Mouse (Mus musculus): ENCODE results near the gene Klf12. TPM values are rescaled to one million over a fixed set of nuclear protein-coding genes. Genes with fewer than 3 reads are reported as not detected.

Gene Klf12
- polyA plus RNA-seq, 1 experiment from 2014 or later, result 49.1 TPM

GRCm38 (mm10) chr14:100069543-100070090 is 214.9 kb downstream of the Klf12 start:
- no peak overlapping the region for H3K9ac ChIP-seq
- H3K4me3 ChIP-seq, result no peak overlapping the region
- H3K27me3 ChIP-seq, result no peaks in the 10 kb centered on the region
- 58% methylated on average over 2 of the region's 2 CpGs for WGBS
- no peak for ATAC-seq (ENCODE audit: low FRiP score, low read depth)
- H3K4me1 ChIP-seq (replicated peaks), result 0 out of 2 replicates have a peak, but pooled peaks cover 6% of the 10 kb centered on the region
- no peaks in the 10 kb centered on the region for H3K9me3 ChIP-seq
- no peak overlapping the region for H3K27ac ChIP-seq (replicated peaks)
- no peak overlapping the region for H3K4me2 ChIP-seq
- no peaks in the 10 kb centered on the region for H3K36me3 ChIP-seq

DNA sequence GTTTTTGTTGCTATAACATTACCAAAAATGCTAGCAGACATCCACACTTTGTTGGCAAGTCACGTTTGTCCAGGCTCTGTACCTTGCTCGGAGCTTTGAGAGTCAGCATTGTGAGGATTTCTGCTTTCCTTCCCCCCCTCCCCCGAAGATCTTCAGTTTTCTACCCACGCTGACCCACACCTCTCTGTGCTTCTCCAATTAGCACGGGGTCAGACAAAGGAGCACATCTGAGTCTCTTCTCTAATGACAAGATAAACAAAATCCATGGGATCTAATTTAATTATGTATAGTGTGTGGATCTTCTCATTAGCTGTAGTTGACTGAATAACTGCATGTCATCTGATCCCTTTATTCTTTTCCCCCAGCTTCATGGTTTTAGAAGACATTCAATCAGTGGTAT is 215.8 kb downstream of the Klf12 start:
- H3K36me3 ChIP-seq, result no peaks in the 10 kb centered on the region
- no peaks in the 10 kb centered on the region for H3K9me3 ChIP-seq
- WGBS, result 27% methylated on average over 5 of the region's 5 CpGs
- no peak for ATAC-seq (ENCODE audit: low FRiP score, low read depth)
- no peak overlapping the region for H3K9ac ChIP-seq
- no peak overlapping the region for H3K4me3 ChIP-seq
- 0 out of 2 replicates have a peak, but pooled peaks cover 6% of the 10 kb centered on the region for H3K4me1 ChIP-seq (replicated peaks)
- no peak overlapping the region for H3K27ac ChIP-seq (replicated peaks)
- no peak overlapping the region for H3K4me2 ChIP-seq
- no peaks in the 10 kb centered on the region for H3K27me3 ChIP-seq

DNA sequence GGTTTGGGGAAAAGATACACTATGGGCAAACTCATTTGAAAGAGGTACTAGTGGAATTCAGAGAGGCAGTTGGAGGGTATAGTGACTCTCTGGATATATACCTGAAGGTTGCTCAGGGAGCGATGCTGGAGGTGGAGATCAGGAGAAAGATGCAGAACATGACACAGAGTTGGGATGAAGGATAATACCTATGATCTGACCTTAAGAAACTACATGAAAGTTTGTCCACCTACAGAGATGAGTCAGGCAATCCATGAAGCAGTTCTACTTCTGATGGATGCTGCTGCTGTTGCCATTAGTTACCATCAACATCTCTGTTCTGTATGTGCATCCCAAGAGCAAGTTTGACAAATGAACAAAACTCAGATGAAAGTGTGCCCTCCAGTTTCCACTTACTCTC is 222.0 kb downstream of the Klf12 start:
- Histone ChIP-seq H3K27me3 (no peaks in the 10 kb centered on the region), H3K4me1 (replicated peaks) (no peaks in the 10 kb centered on the region), H3K4me3 (no peak overlapping the region), H3K36me3 (0 out of 2 replicates have a peak, but pooled peaks cover 3% of the 10 kb centered on the region), H3K9ac (no peak overlapping the region), H3K27ac (replicated peaks) (no peak overlapping the region), H3K9me3 (no peaks in the 10 kb centered on the region), H3K4me2 (no peak overlapping the region)
- no peak for ATAC-seq (ENCODE audit: low FRiP score, low read depth)
- WGBS, result 94% methylated on average over 1 of the region's 1 CpGs

- no peaks in the 10 kb centered on the region for H3K4me1 ChIP-seq (replicated peaks)
- no peak overlapping the region for H3K27ac ChIP-seq (replicated peaks)
- no peak overlapping the region for H3K4me2 ChIP-seq
- no peaks in the 10 kb centered on the region for H3K9me3 ChIP-seq
- H3K4me3 ChIP-seq, result no peak overlapping the region
- H3K36me3 ChIP-seq, result no peaks in the 10 kb centered on the region
- H3K27me3 ChIP-seq, result no peaks in the 10 kb centered on the region
- ATAC-seq (ENCODE audit: low FRiP score, low read depth), result no peak
- WGBS, result 81% methylated on average over 2 of the region's 2 CpGs
- no peak overlapping the region for H3K9ac ChIP-seq
Measured at GRCm38 (mm10) chr14:100054150-100054549, 230.3 kb downstream of the Klf12 start.

GRCm38 (mm10) chr14:100053456-100053855 is 231.0 kb downstream of the Klf12 start:
- Histone ChIP-seq H3K4me3 (no peak overlapping the region), H3K27ac (replicated peaks) (no peak overlapping the region), H3K36me3 (no peaks in the 10 kb centered on the region), H3K4me2 (no peak overlapping the region), H3K27me3 (no peaks in the 10 kb centered on the region), H3K4me1 (replicated peaks) (no peaks in the 10 kb centered on the region), H3K9me3 (no peaks in the 10 kb centered on the region), H3K9ac (no peak overlapping the region)
- WGBS, result 94% methylated on average over 4 of the region's 4 CpGs
- no peak for ATAC-seq (ENCODE audit: low FRiP score, low read depth)

DNA sequence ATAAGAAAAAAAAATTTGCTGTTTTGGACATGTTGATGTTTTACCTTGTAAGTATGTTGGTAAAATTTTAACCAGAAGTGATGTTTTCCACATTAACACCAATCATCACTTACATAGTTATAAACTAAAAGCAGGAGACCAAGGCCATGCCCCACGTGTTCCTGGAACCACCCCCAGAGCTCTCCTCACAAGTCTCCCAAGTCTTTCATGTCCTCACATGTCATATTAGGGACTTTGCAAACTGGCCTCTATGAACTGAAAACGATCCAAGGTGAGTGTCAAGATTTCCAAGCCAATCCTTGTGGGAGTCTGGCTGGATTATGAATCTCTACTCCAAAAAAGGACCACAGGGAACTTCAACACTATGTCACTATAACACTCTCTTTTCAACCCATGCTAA is 231.6 kb downstream of the Klf12 start:
- H3K4me3 ChIP-seq, result no peak overlapping the region
- H3K27me3 ChIP-seq, result no peaks in the 10 kb centered on the region
- no peak overlapping the region for H3K4me2 ChIP-seq
- 91% methylated on average over 2 of the region's 2 CpGs for WGBS
- no peaks in the 10 kb centered on the region for H3K4me1 ChIP-seq (replicated peaks)
- H3K27ac ChIP-seq (replicated peaks), result no peak overlapping the region
- ATAC-seq (ENCODE audit: low FRiP score, low read depth), result no peak
- no peaks in the 10 kb centered on the region for H3K36me3 ChIP-seq
- H3K9ac ChIP-seq, result no peak overlapping the region
- no peaks in the 10 kb centered on the region for H3K9me3 ChIP-seq

DNA sequence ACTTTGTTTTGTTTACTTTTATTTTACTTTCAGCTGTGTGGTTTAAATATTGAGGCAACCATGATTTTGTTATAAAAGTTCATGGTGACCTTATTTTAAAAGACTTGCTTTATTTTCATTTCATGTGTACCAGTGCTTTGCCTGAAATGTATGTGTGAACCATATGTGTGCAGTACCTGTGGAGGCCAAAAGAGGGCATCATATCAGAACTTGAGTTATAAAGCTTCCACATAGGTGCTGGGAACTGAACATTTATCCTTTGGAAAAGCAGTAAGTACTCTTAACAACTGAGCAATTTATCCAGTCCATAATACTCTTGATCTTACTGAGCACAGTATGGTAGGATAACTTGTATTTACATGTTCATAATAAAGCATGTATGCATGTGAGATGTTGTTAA is 239.0 kb downstream of the Klf12 start:
- no peak for ATAC-seq (ENCODE audit: low FRiP score, low read depth)
- Histone ChIP-seq H3K9ac (no peak overlapping the region), H3K36me3 (no peaks in the 10 kb centered on the region), H3K4me1 (replicated peaks) (no peaks in the 10 kb centered on the region), H3K4me2 (no peak overlapping the region), H3K4me3 (no peak overlapping the region), H3K27ac (replicated peaks) (no peak overlapping the region), H3K9me3 (0 out of 2 replicates have a peak, but pooled peaks cover 3% of the 10 kb centered on the region), H3K27me3 (no peaks in the 10 kb centered on the region)

DNA sequence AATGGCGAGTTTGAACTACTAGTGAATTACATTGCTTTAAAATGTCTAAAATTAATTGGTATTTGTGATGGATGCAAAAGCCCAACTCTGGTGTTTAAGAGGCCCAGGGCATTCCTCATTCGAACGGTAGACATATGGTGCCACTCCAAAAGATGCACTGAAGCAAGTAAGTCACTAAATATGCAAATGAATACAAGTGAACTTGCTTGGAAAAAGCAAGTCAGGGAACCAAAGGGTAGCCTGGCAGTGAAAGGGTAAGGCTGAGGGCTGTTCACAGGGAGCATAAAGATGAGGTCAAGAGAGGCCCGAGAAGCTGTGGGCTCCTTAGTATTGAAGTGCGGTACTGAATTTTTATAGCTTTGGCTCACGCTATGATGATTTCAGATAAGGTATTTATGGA is 242.7 kb downstream of the Klf12 start:
- peak; percentile 45; the same call in 1 of the 2 replicates for ATAC-seq (ENCODE audit: low FRiP score, low read depth)
- Histone ChIP-seq H3K27ac (replicated peaks) (no peak overlapping the region), H3K36me3 (no peaks in the 10 kb centered on the region), H3K9ac (no peak overlapping the region), H3K4me2 (no peak overlapping the region), H3K4me1 (replicated peaks) (no peaks in the 10 kb centered on the region), H3K27me3 (no peaks in the 10 kb centered on the region), H3K4me3 (no peak overlapping the region), H3K9me3 (0 out of 2 replicates have a peak, but pooled peaks cover 3% of the 10 kb centered on the region)
- WGBS, result 37% methylated on average over 6 of the region's 6 CpGs

DNA sequence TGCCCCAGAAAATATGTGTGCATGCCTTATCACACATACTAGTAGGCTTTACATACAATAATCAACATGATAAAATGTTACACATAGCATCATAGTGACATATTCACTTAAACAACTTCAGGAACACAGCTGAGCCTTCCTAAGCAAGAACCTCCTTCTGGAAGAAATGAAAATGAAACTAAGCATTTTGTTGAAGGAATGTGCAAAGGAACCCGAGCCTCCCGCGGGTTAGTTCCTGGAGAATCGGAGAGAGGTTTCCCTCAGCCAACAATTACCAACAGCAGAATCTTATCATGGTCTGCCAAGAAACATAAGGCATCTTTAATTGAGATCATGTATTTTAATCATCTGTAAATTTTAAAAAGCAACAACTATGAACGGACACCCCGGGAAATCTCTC is 257.8 kb downstream of the Klf12 start:
- H3K4me3 ChIP-seq, result no peak overlapping the region
- peaks cover 10% of the 10 kb centered on the region for H3K36me3 ChIP-seq
- H3K27ac ChIP-seq (replicated peaks), result no peak overlapping the region
- WGBS, result 92% methylated on average over 6 of the region's 6 CpGs
- H3K4me1 ChIP-seq (replicated peaks), result peaks cover 4% of the 10 kb centered on the region; the same call in 1 of the 2 replicates
- ATAC-seq (ENCODE audit: low FRiP score, low read depth), result no peak
- no peak overlapping the region for H3K9ac ChIP-seq
- no peaks in the 10 kb centered on the region for H3K27me3 ChIP-seq
- H3K9me3 ChIP-seq, result no peaks in the 10 kb centered on the region
- no peak overlapping the region for H3K4me2 ChIP-seq

GRCm38 (mm10) chr14:100017219-100017618 is 267.3 kb downstream of the Klf12 start:
- no peaks in the 10 kb centered on the region for H3K9me3 ChIP-seq
- 95% methylated on average over 2 of the region's 2 CpGs for WGBS
- no peak overlapping the region for H3K4me2 ChIP-seq
- H3K27me3 ChIP-seq, result no peaks in the 10 kb centered on the region
- H3K27ac ChIP-seq (replicated peaks), result no peak overlapping the region
- H3K9ac ChIP-seq, result no peak overlapping the region
- H3K36me3 ChIP-seq, result peaks cover 7% of the 10 kb centered on the region
- H3K4me1 ChIP-seq (replicated peaks), result no peaks in the 10 kb centered on the region
- no peak for ATAC-seq (ENCODE audit: low FRiP score, low read depth)
- H3K4me3 ChIP-seq, result no peak overlapping the region

GRCm38 (mm10) chr14:100010525-100010924 is 274.0 kb downstream of the Klf12 start:
- no peak overlapping the region for H3K4me3 ChIP-seq
- H3K36me3 ChIP-seq, result no peaks in the 10 kb centered on the region
- 86% methylated on average over 5 of the region's 5 CpGs for WGBS
- no peaks in the 10 kb centered on the region for H3K9me3 ChIP-seq
- no peaks in the 10 kb centered on the region for H3K27me3 ChIP-seq
- H3K4me2 ChIP-seq, result no peak overlapping the region
- no peaks in the 10 kb centered on the region for H3K4me1 ChIP-seq (replicated peaks)
- no peak overlapping the region for H3K27ac ChIP-seq (replicated peaks)
- H3K9ac ChIP-seq, result no peak overlapping the region
- ATAC-seq (ENCODE audit: low FRiP score, low read depth), result no peak

- no peak for ATAC-seq (ENCODE audit: low FRiP score, low read depth)
- Histone ChIP-seq H3K9me3 (no peaks in the 10 kb centered on the region), H3K27me3 (no peaks in the 10 kb centered on the region), H3K4me2 (no peak overlapping the region), H3K4me1 (replicated peaks) (no peaks in the 10 kb centered on the region), H3K4me3 (no peak overlapping the region), H3K27ac (replicated peaks) (no peak overlapping the region), H3K9ac (no peak overlapping the region), H3K36me3 (no peaks in the 10 kb centered on the region)
- WGBS, result 35% methylated on average over 4 of the region's 4 CpGs
Measured at GRCm38 (mm10) chr14:100009790-100010382, 274.6 kb downstream of the Klf12 start.

DNA sequence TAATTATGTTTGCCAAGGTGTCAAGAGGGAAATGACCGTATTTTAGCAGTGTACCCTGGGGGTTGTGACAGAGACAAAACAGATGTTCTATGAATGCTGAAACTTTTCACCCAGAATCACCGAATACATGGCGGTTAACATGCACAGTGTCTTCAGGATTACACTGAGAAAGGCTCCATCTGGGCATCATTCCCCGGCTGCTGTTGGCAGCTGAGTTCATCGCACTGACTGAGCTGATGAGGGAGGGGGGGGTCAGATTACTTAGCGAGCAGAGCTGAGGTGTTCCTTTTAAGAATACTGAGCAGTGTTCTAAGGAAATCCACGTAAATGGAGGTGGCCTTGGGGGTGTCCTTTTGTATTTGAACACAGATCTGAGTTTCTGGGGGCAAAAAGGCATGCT is 301.0 kb downstream of the Klf12 start:
- Histone ChIP-seq H3K4me1 (replicated peaks) (no peaks in the 10 kb centered on the region; the same call in 1 of the 2 replicates), H3K27me3 (no peaks in the 10 kb centered on the region), H3K4me2 (no peak overlapping the region), H3K9ac (no peak overlapping the region), H3K4me3 (no peak overlapping the region), H3K36me3 (peaks cover 5% of the 10 kb centered on the region; the same call in 1 of the 2 replicates), H3K27ac (replicated peaks) (no peak overlapping the region), H3K9me3 (no peaks in the 10 kb centered on the region)
- ATAC-seq (ENCODE audit: low FRiP score, low read depth), result no peak
- WGBS, result 58% methylated on average over 7 of the region's 7 CpGs
